Mouse (Mus musculus): ENCODE measurements around the gene Otulin.

- TF ChIP-seq MAFK (IDR thresholded peaks at IDR 0.05; ENCODE audit: insufficient replicate concordance, low read length): no peak
- TF ChIP-seq NRF1 (IDR thresholded peaks at IDR 0.05; ENCODE audit: low read depth, low read length): no peak
- TF ChIP-seq POLR2A (IDR thresholded peaks at IDR 0.05; ENCODE audit: low read depth, low read length): no peak
- no peak for TF ChIP-seq EP300 (IDR thresholded peaks at IDR 0.05; ENCODE audit: low read length)
- TF ChIP-seq CTCF (conservative IDR thresholded peaks at IDR 0.05 in 1 of 2, IDR thresholded peaks at IDR 0.05 in 1 of 2; ENCODE audit: low read depth in 2 of 2, low read length in 2 of 2): peak; percentile 46 to 61; a peak in 3 of 4 replicates
- no peak for TF ChIP-seq ZMIZ1 (IDR thresholded peaks at IDR 0.05; ENCODE audit: low read depth, low read length)
- TF ChIP-seq TCF12 (IDR thresholded peaks at IDR 0.05; ENCODE audit: low read depth, low read length): no peak
- TF ChIP-seq BHLHE40 (IDR thresholded peaks at IDR 0.05; ENCODE audit: low read depth, low read length): no peak
- TF ChIP-seq POLR2AphosphoS2 (IDR thresholded peaks at IDR 0.05; ENCODE audit: low read depth, low read length): no peak
- TF ChIP-seq USF1 (IDR thresholded peaks at IDR 0.05; ENCODE audit: low read depth, low read length): no peak
- no peak for TF ChIP-seq CHD2 (IDR thresholded peaks at IDR 0.05; ENCODE audit: low read length)
- no peak for TF ChIP-seq HCFC1 (IDR thresholded peaks at IDR 0.05; ENCODE audit: low read depth, low read length)
These were observed 47.5 kb downstream of the Otulin start for GRCm38 (mm10) chr15:27583042-27583441.
